Mouse (Mus musculus) cerebellum, adult 2 months (tissue): ENCODE results near the gene Oas1f. TPM values are rescaled to one million over a fixed set of nuclear protein-coding genes. Genes with fewer than 3 reads are reported as not detected.
A peak's percentile ranks its signal among the peaks of the same experiment; 100 is the strongest.
"Not testable (repeated sequence)": the region's sequence is repeated elsewhere in the genome, so short reads cannot be mapped to it uniquely, and the experiment has no call there.

ENCODE experiments used
- DNase-seq, 2 experiments: peaks; one replicate each; pipeline ENCODE4 v3.0.0; 2021
- H3K27ac ChIP-seq: fragments of 200-500 bp; 2 replicates; pipeline ENCODE4 v1.5.1; 2012; ENCODE audit warnings: low read length, control low read depth, inconsistent platforms; ENCODE audit not compliant: insufficient read depth
- H3K27me3 ChIP-seq: fragments of 200-500 bp; 2 replicates; pipeline ENCODE4 v1.6.1; 2012; ENCODE audit warnings: inconsistent platforms, mild to moderate bottlenecking, low read length, moderate library complexity; ENCODE audit not compliant: control insufficient read depth, insufficient read depth
- H3K4me1 ChIP-seq: fragments of 200-500 bp; 2 replicates; pipeline ENCODE4 v1.6.1; 2011; ENCODE audit warnings: low read length; ENCODE audit not compliant: control insufficient read depth, insufficient read depth
- H3K4me3 ChIP-seq: fragments of 200-500 bp; replicated peaks from 2 replicates; pipeline ENCODE3; 2011; ENCODE audit warnings: mild to moderate bottlenecking, low read depth, low read length, control low read depth; ENCODE audit not compliant: insufficient read depth
- CTCF ChIP-seq: fragments of 200-500 bp; IDR thresholded peaks from 2 replicates; pipeline ENCODE4 v1.5.1; 2011; ENCODE audit warnings: low read depth, mild to moderate bottlenecking, control low read depth, low read length, moderate library complexity, borderline replicate concordance; ENCODE audit not compliant: insufficient read depth
- POLR2A ChIP-seq: fragments of 200-500 bp; IDR thresholded peaks from 2 replicates; pipeline ENCODE4 v1.6.1; 2011; ENCODE audit warnings: low read length, control low read depth, borderline replicate concordance; ENCODE audit not compliant: insufficient read depth
- WGBS: fragments of 180-500 bp; shearing (Covaris S2); methylation state at CpG from one replicate; pipeline ENCODE4 v1.1.7; 2018; 5-methylcytosine and 5-hydroxymethylcytosine counted together
- polyA plus RNA-seq: library from polyadenylated mRNA; depleted of rRNA; stranded (reverse); fragments of >200 nt; gene quantifications from 2 replicates; pipeline ENCODE4 v1.2.3, GENCODE M21; 2012; rRNA removed

The Oas1f gene
- not detected in 2 replicates for polyA plus RNA-seq

DNA sequence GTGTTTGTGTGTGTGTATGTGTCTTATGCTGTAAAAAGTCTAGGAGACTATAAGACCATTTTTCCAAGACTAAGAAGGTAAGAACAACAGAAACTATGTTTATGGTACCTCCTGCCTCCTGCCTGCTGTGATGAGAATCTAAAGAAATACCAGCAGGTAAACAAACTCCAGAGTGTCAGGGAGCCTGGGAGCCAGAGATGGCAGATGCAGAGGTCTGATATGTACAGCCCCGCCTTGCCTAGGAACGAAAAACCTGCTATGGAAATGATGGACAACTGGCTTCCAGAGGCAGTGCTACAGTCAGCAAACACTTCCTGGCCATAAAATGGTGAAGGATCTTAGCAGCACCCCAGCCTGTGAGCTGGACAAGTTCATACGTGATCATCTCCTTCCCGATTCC is at the start of gene Oas1f:
Oas1f (plus strand) TSS at position 301 of the 400 bp plus-strand sequence.
- DNase-seq: no peak
- TF ChIP-seq POLR2A (no peak), CTCF (no peak)
- H3K27me3 ChIP-seq: no peaks in the 10 kb centered on the region
- no peak within 1 kb of the TSS for H3K4me3 ChIP-seq
- no peaks in the 10 kb centered on the region for H3K4me1 ChIP-seq
- WGBS: 79% methylated on average over 4 of the region's 4 CpGs
- H3K27ac ChIP-seq: no peak within 1 kb of the TSS

DNA sequence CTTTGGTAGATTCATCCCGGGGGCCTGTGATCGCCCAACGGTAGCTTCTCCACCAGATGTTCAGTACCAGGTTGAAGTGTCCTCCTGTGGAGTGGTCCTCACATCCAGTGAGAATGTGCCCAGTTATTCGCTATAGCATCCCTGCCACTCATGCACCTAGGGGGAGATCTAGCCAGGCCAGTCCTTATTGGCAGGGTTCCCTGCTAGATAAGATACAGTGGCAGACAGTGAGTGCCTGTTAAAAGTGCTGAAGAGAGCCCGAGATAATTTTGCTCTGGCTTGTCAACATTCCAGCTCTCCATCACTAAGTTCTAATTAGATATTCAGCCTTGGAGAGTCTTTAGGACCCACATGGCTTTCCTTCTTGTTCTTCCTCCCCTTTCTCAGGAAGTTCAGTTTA is 49.0 kb upstream of the Oas1f start:
- H3K4me3 ChIP-seq, H3K27ac ChIP-seq, DNase-seq, H3K4me1 ChIP-seq, H3K27me3 ChIP-seq: not testable (repeated sequence)
- 54% methylated on average over 5 of the region's 5 CpGs for WGBS

DNA sequence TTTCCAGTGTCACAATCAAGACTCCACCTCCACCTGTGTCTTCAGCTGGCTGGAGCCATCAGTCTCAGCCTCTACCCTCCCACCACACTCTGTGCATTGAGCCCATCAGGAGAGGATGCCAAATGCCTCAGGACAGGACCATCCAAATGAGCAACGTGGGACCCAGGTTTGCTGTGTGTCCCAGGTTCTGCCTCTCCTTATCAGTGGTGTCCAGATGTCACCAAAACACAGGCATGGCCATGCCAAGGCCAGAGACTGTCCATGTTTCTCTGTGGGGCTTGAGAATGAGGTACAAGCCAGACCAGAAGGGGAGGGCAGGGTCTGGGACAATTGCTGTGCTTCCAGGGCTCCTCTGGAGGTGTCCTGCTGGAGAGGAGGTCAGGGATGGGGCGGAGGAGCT is 48.2 kb upstream of the Oas1f start:
- not testable (repeated sequence) for DNase-seq, H3K27me3 ChIP-seq, H3K4me1 ChIP-seq, H3K27ac ChIP-seq, H3K4me3 ChIP-seq
- WGBS: 73% methylated on average over 2 of the region's 2 CpGs

DNA sequence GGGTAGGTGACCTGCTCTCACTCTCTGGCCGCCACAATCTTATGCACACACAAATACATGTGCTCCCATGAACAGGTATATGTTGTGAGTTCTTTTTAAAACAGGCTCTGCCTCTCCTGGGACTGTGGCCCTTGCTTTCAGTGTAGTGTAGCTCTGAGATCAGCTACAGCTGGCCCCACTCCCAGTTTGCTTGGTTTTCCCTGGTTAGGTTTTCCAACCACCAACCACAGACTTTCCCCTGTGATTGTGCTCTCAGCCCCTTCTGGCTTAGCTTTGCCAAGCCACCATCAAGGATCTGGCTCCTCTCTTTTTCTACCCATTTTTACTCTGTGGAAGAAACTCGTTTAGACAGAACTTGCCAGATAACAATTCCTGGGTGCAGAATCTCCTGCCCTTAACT is 43.6 kb upstream of the Oas1f start:
- H3K4me1 ChIP-seq: no peaks in the 10 kb centered on the region
- H3K27me3 ChIP-seq: no peaks in the 10 kb centered on the region
- 73% methylated on average over 2 of the region's 2 CpGs for WGBS
- no peak overlapping the region for H3K27ac ChIP-seq
- DNase-seq: no peak
- no peak overlapping the region for H3K4me3 ChIP-seq
- TF ChIP-seq POLR2A (no peak), CTCF (no peak)

DNA sequence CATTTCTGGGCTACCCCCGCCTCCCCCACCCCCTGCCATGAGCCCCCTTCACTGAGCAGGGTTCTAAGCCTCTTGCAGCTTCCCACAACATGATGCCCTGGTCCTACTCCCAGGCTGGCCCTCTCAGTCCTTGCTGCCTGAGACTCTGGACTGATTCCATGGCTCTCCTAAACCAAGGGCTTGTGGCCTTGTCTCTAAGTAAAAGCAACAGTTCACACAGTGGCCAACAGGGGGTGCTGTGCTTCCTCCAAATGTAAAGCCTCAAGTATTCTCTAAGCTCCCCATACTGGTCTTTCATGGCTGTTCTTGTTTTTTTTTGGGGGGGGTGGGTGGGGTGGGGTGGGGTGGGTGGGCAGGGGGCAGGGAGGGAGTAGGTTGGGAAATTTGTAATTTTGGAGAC is 40.7 kb upstream of the Oas1f start:
- H3K27me3 ChIP-seq: no peaks in the 10 kb centered on the region
- no peak overlapping the region for H3K4me3 ChIP-seq
- DNase-seq: peak; percentile 40 to 51
- H3K4me1 ChIP-seq: no peaks in the 10 kb centered on the region
- WGBS: 92% methylated on average over 1 of the region's 1 CpGs
- TF ChIP-seq POLR2A: no peak
- peak; percentile 52; the same call in 1 of the 2 replicates for TF ChIP-seq CTCF
- H3K27ac ChIP-seq: no peak overlapping the region

DNA sequence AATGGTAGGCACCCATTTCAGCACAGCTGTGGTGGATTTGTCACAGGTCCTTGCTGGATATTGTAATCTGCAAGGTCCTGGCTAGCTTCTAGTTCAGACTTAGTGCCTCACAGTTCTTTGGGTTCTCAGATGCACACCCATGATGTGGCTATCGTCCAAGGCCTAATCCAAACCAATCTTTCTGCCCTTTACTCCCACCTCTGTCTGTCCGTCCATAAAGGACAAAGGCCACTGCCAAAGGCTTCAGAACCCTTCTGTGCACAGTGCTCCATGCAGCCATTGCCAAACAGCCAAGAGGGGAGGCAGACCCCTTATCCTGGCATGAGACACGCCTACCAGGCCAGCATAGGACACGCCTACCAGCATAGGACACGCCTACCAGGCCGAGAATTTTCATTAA is 38.0 kb upstream of the Oas1f start:
- Histone ChIP-seq H3K27me3 (no peaks in the 10 kb centered on the region), H3K4me3 (no peak overlapping the region), H3K27ac (no peak overlapping the region), H3K4me1 (no peaks in the 10 kb centered on the region)
- DNase-seq: no peak
- TF ChIP-seq POLR2A (no peak), CTCF (no peak)
- 41% methylated on average over 6 of the region's 6 CpGs for WGBS

DNA sequence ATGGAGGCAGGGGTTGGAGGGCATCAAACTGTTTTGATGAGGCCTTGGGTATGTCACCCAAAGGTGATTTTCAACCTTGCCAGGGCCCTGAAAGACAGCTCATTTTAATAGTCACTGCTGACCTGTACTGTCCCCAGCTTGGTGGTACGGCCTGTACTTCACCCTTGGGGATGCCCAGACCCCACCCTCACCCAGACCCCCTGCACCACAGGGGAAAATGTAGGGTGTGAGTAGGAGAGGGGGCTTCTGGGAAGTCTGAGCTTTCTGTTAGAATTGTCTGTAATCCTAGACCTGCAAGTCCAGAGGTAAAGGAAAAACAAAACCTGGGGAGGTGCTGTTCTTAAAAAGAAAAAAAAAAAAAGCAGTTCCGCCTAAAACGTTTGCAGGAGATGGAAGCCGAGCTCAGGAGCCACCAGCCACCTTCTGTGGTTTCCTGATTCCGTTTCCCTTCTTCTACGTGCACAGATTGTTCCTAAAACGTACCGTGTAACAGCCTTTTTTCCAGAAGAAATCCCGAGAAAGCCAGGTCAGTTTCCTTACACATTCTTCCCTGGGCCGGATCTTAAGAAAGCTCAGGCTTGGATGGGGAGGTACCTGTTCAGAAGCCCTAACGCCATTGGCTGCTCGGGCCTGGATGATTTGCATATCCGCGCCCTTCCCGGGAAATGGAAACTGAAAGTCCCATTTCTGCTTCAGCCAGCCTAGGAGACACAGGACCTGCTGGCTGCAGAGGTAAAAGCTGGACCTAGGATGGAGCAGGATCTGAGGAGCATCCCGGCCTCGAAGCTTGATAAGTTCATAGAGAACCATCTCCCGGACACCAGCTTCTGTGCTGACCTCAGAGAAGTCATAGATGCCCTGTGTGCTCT is 35.0 kb upstream of the Oas1f start, which contains the start of gene Oas1c:
Oas1c (minus strand) TSS at position 564 of the 869 bp plus-strand sequence.
- H3K4me3 ChIP-seq: peak within 1 kb of the TSS; percentile 67
- peak; percentile 78 to 81 for DNase-seq
- no peaks in the 10 kb centered on the region for H3K4me1 ChIP-seq
- 5% methylated on average over 18 of the region's 18 CpGs for WGBS
- no peak for TF ChIP-seq CTCF
- peak; percentile 44; the same call in 1 of the 2 replicates for TF ChIP-seq POLR2A
- H3K27me3 ChIP-seq: no peaks in the 10 kb centered on the region
- no peak within 1 kb of the TSS for H3K27ac ChIP-seq

DNA sequence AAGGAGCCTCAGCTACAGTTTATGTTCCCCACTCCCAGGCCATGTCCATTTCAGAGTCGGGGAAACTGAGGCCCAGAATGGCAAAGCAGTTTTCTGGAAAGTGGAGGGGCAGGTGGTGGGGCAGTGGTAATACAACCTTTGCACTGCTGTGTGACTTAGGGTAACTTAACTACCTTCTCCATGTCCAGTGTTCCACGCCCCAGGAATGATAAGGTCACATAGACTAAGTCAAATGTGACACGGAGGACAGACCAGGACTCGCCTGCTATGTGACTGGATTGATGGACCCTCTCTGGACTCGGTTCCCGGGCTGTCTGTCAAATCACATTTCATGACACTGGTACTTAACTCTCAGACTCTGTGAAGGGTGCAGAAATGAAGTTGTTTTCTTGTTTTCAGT is 34.1 kb upstream of the Oas1f start:
- DNase-seq: no peak
- TF ChIP-seq CTCF (no peak), POLR2A (no peak)
- H3K27ac ChIP-seq: no peak overlapping the region
- 84% methylated on average over 6 of the region's 6 CpGs for WGBS
- H3K4me1 ChIP-seq: no peaks in the 10 kb centered on the region
- H3K27me3 ChIP-seq: no peaks in the 10 kb centered on the region
- no peak overlapping the region for H3K4me3 ChIP-seq
